Mouse (Mus musculus) heart, embryonic 11.5 days (tissue): Measurements from ENCODE around the gene Gm47841. TPM values are rescaled to one million over a fixed set of nuclear protein-coding genes. Genes with fewer than 3 reads are reported as not detected.

Experiments used
- ATAC-seq: fragments of 200-750 bp; cut with Nextera tagmentation; replicated peaks from 2 replicates; pipeline ENCODE4 v1.8.0; 2017; ENCODE audit warnings: moderate library complexity; ENCODE audit not compliant: insufficient number of reproducible peaks, low FRiP score, low TSS enrichment
- H3K27ac ChIP-seq: fragments of 300-500 bp; sonication (generic); 2 replicates; pipeline ENCODE4 v1.5.1; 2014; ENCODE audit warnings: mild to moderate bottlenecking, low read depth, low read length
- H3K27me3 ChIP-seq: fragments of 300-500 bp; sonication (generic); 2 replicates; pipeline ENCODE4 v1.6.1; 2014; ENCODE audit warnings: mild to moderate bottlenecking, low read length, mixed read lengths; ENCODE audit not compliant: control insufficient read depth, insufficient read depth
- H3K36me3 ChIP-seq: fragments of 300-500 bp; sonication (generic); 2 replicates; pipeline ENCODE4 v1.6.1; 2014; ENCODE audit warnings: mild to moderate bottlenecking, low read length, moderate library complexity, mixed read lengths; ENCODE audit not compliant: control insufficient read depth, insufficient read depth
- H3K4me1 ChIP-seq: fragments of 300-500 bp; sonication (generic); 2 replicates; pipeline ENCODE4 v1.6.1; 2014; ENCODE audit warnings: low read length; ENCODE audit not compliant: control insufficient read depth, insufficient read depth
- H3K4me2 ChIP-seq: fragments of 300-500 bp; sonication (generic); 2 replicates; pipeline ENCODE4 v1.6.1; 2014; ENCODE audit warnings: mild to moderate bottlenecking, moderate library complexity
- H3K4me3 ChIP-seq: fragments of 300-500 bp; sonication (generic); 2 replicates; pipeline ENCODE4 v1.5.1; 2014; ENCODE audit warnings: low read depth, low read length
- H3K9ac ChIP-seq: fragments of 300-500 bp; sonication (generic); 2 replicates; pipeline ENCODE4 v1.6.1; 2014; ENCODE audit warnings: mild to moderate bottlenecking, low read depth, low read length, moderate library complexity
- H3K9me3 ChIP-seq: fragments of 300-500 bp; sonication (generic); replicated peaks from 2 replicates; pipeline ENCODE4 v1.6.1; 2016; ENCODE audit warnings: low read length; ENCODE audit not compliant: control insufficient read depth
- WGBS: fragments of 180-500 bp; shearing (Covaris S2); extraction: QIAGEN DNeasy Blood & Tissue Kit; methylation state at CpG from one replicate; pipeline ENCODE4 v1.1.7; 2014; ENCODE audit not compliant: insufficient replicate concordance; 5-methylcytosine and 5-hydroxymethylcytosine counted together
- polyA plus RNA-seq: library from polyadenylated mRNA; unstranded; fragments of >200 nt; fragmentation: Nextera tagmentation; extraction: Ambion mirVana; gene quantifications from 2 replicates; pipeline ENCODE4 v1.2.1, GENCODE M21; 2014

Gm47841 gene
- polyA plus RNA-seq, 1 experiment from 2014 or later = not detected

DNA sequence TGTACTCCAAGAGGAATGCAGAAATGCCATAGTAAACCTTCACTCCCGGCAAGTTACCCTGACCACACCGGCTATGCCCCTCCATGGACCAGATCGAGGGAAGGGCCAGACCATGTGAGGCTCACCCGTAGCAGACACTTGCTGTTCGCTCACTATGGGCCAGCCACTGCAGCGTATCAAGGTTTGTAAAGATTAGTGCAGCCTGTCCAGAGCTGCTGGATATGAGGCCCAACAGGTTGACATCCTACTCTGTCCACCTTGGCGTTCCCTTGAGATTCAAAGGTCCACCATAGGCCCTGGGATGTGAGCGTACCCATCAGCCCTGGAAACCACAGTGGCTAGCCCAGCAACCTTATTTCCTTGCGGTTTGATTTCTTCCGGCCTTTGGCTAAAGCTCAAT lies 7.3 kb upstream of the Gm47841 start:
- H3K27ac ChIP-seq = no peak overlapping the region
- 72% methylated on average over 10 of the region's 10 CpGs for WGBS

DNA sequence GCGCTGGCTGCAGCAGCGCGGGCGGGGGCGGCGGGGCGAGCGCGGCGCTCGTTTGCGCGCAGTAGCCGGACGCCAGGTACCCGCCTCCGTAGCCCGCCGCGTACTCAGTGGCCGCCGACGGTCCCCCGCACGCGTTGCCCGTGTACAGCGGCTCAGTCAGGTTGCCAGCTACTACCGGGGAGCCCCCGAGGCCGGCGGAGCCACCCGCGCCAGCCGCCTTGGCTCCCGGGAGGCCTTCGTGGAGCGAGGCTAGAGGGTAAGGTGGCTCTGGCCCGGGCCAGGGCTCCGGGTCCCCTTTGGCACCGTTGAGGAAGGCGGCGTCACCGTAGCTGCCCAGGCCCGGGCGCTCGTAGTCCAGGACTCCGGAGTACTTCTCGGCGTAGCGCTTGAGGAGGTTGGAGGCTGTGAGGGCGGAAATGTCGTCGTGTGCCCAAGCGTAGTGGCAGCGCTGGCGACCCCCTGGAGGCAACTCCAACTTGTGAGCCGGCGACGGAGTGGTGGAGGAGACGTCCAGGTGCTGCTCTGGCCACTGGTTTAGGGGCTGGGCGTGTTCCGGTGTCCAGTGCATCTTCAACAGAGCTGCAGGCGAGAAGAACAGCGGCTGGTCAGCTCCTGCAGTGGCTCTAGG lies 6.7 kb upstream of the Gm47841 start:
- Histone ChIP-seq H3K4me1 (peaks cover 10% of the 10 kb centered on the region), H3K27me3 (peaks cover 59% of the 10 kb centered on the region), H3K9me3 (no peaks in the 10 kb centered on the region), H3K4me2 (peak overlapping the region; percentile 78), H3K4me3 (peak overlapping the region; percentile 47), H3K27ac (no peak overlapping the region), H3K9ac (no peak overlapping the region), H3K36me3 (no peaks in the 10 kb centered on the region)
- 7% methylated on average over 64 of the region's 65 CpGs for WGBS
- ATAC-seq = no peak

More for the DNA sequence above, 7.3 kb upstream of the Gm47841 start:
- H3K9ac ChIP-seq = no peak overlapping the region
- H3K27me3 ChIP-seq = peaks cover 56% of the 10 kb centered on the region
- H3K4me3 ChIP-seq = no peak overlapping the region
- no peaks in the 10 kb centered on the region for H3K36me3 ChIP-seq
- peaks cover 10% of the 10 kb centered on the region for H3K4me1 ChIP-seq
- no peaks in the 10 kb centered on the region for H3K9me3 ChIP-seq
- no peak overlapping the region; the same call in 1 of the 2 replicates for H3K4me2 ChIP-seq
- no peak for ATAC-seq

- no peak for ATAC-seq
- Histone ChIP-seq H3K36me3 (no peaks in the 10 kb centered on the region), H3K27me3 (peaks cover 70% of the 10 kb centered on the region), H3K4me3 (peak overlapping the region; percentile 47), H3K9ac (no peak overlapping the region), H3K27ac (no peak overlapping the region), H3K4me1 (peaks cover 10% of the 10 kb centered on the region), H3K9me3 (no peaks in the 10 kb centered on the region), H3K4me2 (peak overlapping the region; percentile 78)
- WGBS = 14% methylated on average over 111 of the region's 120 CpGs
These were observed 5.6 kb upstream of the Gm47841 start for GRCm38 (mm10) chr15:101052560-101053501.

DNA sequence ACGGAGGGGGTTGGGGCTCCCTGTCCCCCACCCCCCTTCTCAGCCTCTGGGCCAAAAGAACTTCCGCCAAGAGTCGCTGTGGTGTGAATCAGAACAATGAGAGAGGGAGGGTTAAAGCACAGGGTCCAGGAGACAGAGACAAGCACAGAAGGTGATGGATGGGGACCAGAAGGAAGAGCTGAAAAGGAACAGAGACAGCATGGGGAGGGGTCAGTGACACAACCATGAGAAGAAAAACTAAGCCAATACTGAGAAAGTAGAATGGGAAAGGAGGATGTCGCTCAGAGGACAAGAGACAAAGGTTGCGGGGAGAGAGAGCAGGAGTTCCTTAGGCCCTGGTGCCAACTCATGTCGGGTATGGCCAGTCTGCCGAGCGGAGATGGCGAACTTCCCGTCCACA lies 4.7 kb upstream of the Gm47841 start:
- Histone ChIP-seq H3K27me3 (peaks cover 79% of the 10 kb centered on the region), H3K9me3 (no peaks in the 10 kb centered on the region), H3K27ac (no peak overlapping the region), H3K4me3 (no peak overlapping the region), H3K36me3 (no peaks in the 10 kb centered on the region), H3K9ac (no peak overlapping the region), H3K4me1 (peaks cover 15% of the 10 kb centered on the region), H3K4me2 (no peak overlapping the region)
- WGBS = 67% methylated on average over 10 of the region's 10 CpGs
- no peak for ATAC-seq

- H3K36me3 ChIP-seq = no peaks in the 10 kb centered on the region
- no peaks in the 10 kb centered on the region for H3K9me3 ChIP-seq
- H3K9ac ChIP-seq = no peak overlapping the region
- H3K4me2 ChIP-seq = no peak overlapping the region
- H3K27ac ChIP-seq = no peak overlapping the region
- peaks cover 18% of the 10 kb centered on the region for H3K4me1 ChIP-seq
- H3K4me3 ChIP-seq = no peak overlapping the region
- ATAC-seq = no peak
- peaks cover 90% of the 10 kb centered on the region for H3K27me3 ChIP-seq
- WGBS = 51% methylated on average over 5 of the region's 5 CpGs
These were observed 1.2 kb upstream of the Gm47841 start for GRCm38 (mm10) chr15:101048338-101048896.

- WGBS = 1% methylated on average over 76 of the region's 77 CpGs
- H3K4me1 ChIP-seq = peaks cover 13% of the 10 kb centered on the region
- H3K27me3 ChIP-seq = peaks cover 86% of the 10 kb centered on the region
- no peak overlapping the region for H3K27ac ChIP-seq
- H3K36me3 ChIP-seq = no peaks in the 10 kb centered on the region
- peak overlapping the region; percentile 94 for H3K4me2 ChIP-seq
- peak overlapping the region; percentile 49 for H3K9ac ChIP-seq
- peak overlapping the region; percentile 52 for H3K4me3 ChIP-seq
- no peak; the same call in 1 of the 2 replicates for ATAC-seq
- H3K9me3 ChIP-seq = no peaks in the 10 kb centered on the region
These were observed 537 bp downstream of the Gm47841 start for GRCm38 (mm10) chr15:101046527-101047193.

DNA sequence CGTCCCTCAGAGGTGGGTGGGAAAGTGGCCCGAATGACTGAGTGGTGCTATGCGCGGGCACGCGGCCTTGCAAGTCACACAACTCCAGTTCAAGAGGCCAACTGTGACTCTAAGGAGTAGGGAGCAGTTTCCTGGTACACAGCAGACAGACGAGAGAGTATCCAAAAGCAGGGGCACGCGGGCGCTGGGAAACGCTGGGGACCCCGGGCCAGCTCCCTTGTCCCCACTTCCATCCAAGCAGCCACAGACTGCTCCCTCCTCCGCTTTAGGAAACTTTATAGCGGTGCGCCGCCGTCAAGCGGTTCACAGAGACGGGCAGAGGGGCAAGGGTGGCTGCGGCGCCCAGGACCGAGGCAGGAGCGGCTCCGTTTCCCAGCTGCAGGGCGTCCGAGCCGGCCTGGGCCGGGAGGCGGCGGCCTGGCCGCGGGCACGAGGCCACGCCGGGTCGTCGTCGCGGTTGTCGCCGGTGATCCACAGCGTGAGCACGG lies 1.1 kb downstream of the Gm47841 start:
- Histone ChIP-seq H3K36me3 (no peaks in the 10 kb centered on the region), H3K4me3 (peak overlapping the region; percentile 52), H3K9ac (0 out of 2 replicates have a peak overlapping the region, but pooled peaks have one; percentile 49), H3K27me3 (peaks cover 86% of the 10 kb centered on the region), H3K4me1 (peaks cover 13% of the 10 kb centered on the region), H3K4me2 (peak overlapping the region; percentile 94), H3K9me3 (no peaks in the 10 kb centered on the region), H3K27ac (no peak overlapping the region)
- no peak for ATAC-seq
- WGBS = 2% methylated on average over 43 of the region's 43 CpGs

DNA sequence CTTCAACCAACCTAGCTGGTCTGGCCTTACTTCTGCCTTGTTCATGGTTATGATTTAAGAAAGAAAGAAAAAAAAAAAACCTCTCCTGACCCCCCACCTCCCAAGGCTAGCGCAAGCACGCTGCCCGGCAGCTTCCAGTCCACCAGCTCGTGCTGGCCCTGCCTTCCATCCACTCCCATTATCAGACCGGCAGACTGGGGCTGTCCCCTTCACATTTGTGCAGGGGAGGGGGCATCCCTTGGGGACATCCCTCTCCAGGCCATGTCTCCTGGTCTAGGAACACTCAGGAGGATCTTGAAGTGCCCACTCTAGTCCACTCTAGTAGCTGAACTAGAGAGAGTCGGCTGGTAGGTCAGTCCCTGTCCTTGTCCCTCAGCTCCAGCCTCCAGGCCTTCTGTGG lies 2.7 kb downstream of the Gm47841 start:
- Histone ChIP-seq H3K4me2 (no peak overlapping the region), H3K9ac (no peak overlapping the region), H3K36me3 (no peaks in the 10 kb centered on the region), H3K27me3 (peaks cover 90% of the 10 kb centered on the region), H3K27ac (no peak overlapping the region), H3K4me1 (peaks cover 13% of the 10 kb centered on the region), H3K4me3 (no peak overlapping the region), H3K9me3 (no peaks in the 10 kb centered on the region)
- no peak for ATAC-seq
- 41% methylated on average over 6 of the region's 6 CpGs for WGBS
